Mouse (Mus musculus): ENCODE measurements around the gene Calr. TPM values are rescaled to one million over a fixed set of nuclear protein-coding genes. Genes with fewer than 3 reads are reported as not detected.

Gene Calr
- total and polyA plus RNA-seq, 2 experiments from 2014 or later = 405 to 505 TPM

- no peak for TF ChIP-seq CTCF (IDR thresholded peaks at IDR 0.05; ENCODE audit: low read depth)
- peaks cover 72% of the 10 kb centered on the region for H3K36me3 ChIP-seq (ENCODE audit: insufficient read depth)
- H3K9me3 ChIP-seq (ENCODE audit: low read length) = no peaks in the 10 kb centered on the region
- H3K27ac ChIP-seq (ENCODE audit: low read depth, low read length) = no peak overlapping the region
- DNase-seq (no peak), ATAC-seq (no peak)
- peaks cover 16% of the 10 kb centered on the region for H3K4me1 ChIP-seq (ENCODE audit: insufficient read depth)
- H3K4me2 ChIP-seq (ENCODE audit: low read depth) = no peak overlapping the region
- H3K4me3 ChIP-seq (ENCODE audit: low read depth, low read length) = no peak overlapping the region
- no peaks in the 10 kb centered on the region for H3K27me3 ChIP-seq (ENCODE audit: insufficient read depth, low read length)
- no peak overlapping the region for H3K9ac ChIP-seq
- WGBS = 80% methylated on average over 5 of the region's 5 CpGs
These were observed 8.2 kb downstream of the Calr start for GRCm38 (mm10) chr8:84838513-84838912.

GRCm38 (mm10) chr8:84837912-84838470, 8.7 kb downstream of the Calr start:
- H3K9ac ChIP-seq = no peak overlapping the region
- H3K27ac ChIP-seq (ENCODE audit: low read depth, low read length) = no peak overlapping the region
- H3K4me3 ChIP-seq (ENCODE audit: low read depth, low read length) = no peak overlapping the region
- no peak for ATAC-seq
- no peaks in the 10 kb centered on the region for H3K9me3 ChIP-seq (ENCODE audit: low read length)
- no peak for DNase-seq
- no peaks in the 10 kb centered on the region for H3K27me3 ChIP-seq (ENCODE audit: insufficient read depth, low read length)
- peaks cover 67% of the 10 kb centered on the region for H3K36me3 ChIP-seq (ENCODE audit: insufficient read depth)
- no peak for TF ChIP-seq CTCF (IDR thresholded peaks at IDR 0.05; ENCODE audit: low read depth)
- H3K4me1 ChIP-seq (ENCODE audit: insufficient read depth) = peaks cover 18% of the 10 kb centered on the region
- 86% methylated on average over 15 of the region's 15 CpGs for WGBS
- H3K4me2 ChIP-seq (ENCODE audit: low read depth) = no peak overlapping the region

GRCm38 (mm10) chr8:84837149-84837911, 9.4 kb downstream of the Calr start:
- Histone ChIP-seq H3K4me1 (ENCODE audit: insufficient read depth) (peaks cover 18% of the 10 kb centered on the region), H3K27me3 (ENCODE audit: insufficient read depth, low read length) (no peaks in the 10 kb centered on the region), H3K9ac (no peak overlapping the region), H3K4me2 (ENCODE audit: low read depth) (no peak overlapping the region), H3K27ac (ENCODE audit: low read depth, low read length) (no peak overlapping the region), H3K36me3 (ENCODE audit: insufficient read depth) (peaks cover 60% of the 10 kb centered on the region), H3K9me3 (ENCODE audit: low read length) (no peaks in the 10 kb centered on the region), H3K4me3 (ENCODE audit: low read depth, low read length) (no peak overlapping the region)
- no peak for TF ChIP-seq CTCF (IDR thresholded peaks at IDR 0.05; ENCODE audit: low read depth)
- ATAC-seq (no peak), DNase-seq (no peak)
- 79% methylated on average over 8 of the region's 8 CpGs for WGBS

- H3K9ac ChIP-seq = no peak overlapping the region
- peaks cover 18% of the 10 kb centered on the region for H3K4me1 ChIP-seq (ENCODE audit: insufficient read depth)
- ATAC-seq = peak; percentile 66
- DNase-seq = peak; percentile 91
- no peak overlapping the region for H3K4me3 ChIP-seq (ENCODE audit: low read depth, low read length)
- peak overlapping the region; percentile 83 for H3K27ac ChIP-seq (ENCODE audit: low read depth, low read length)
- TF ChIP-seq CTCF (IDR thresholded peaks at IDR 0.05; ENCODE audit: low read depth) = no peak
- no peak overlapping the region for H3K4me2 ChIP-seq (ENCODE audit: low read depth)
- H3K9me3 ChIP-seq (ENCODE audit: low read length) = no peaks in the 10 kb centered on the region
- no peaks in the 10 kb centered on the region for H3K27me3 ChIP-seq (ENCODE audit: insufficient read depth, low read length)
- peaks cover 48% of the 10 kb centered on the region for H3K36me3 ChIP-seq (ENCODE audit: insufficient read depth)
- WGBS = 47% methylated on average over 10 of the region's 10 CpGs
These were observed 11.6 kb downstream of the Calr start for GRCm38 (mm10) chr8:84834866-84835855.

GRCm38 (mm10) chr8:84834002-84834865, 12.5 kb downstream of the Calr start:
- no peak overlapping the region for H3K4me2 ChIP-seq (ENCODE audit: low read depth)
- no peaks in the 10 kb centered on the region for H3K9me3 ChIP-seq (ENCODE audit: low read length)
- ATAC-seq (peak; percentile 21; the same call in 1 of the 2 replicates), DNase-seq (peak; percentile 52)
- H3K4me1 ChIP-seq (ENCODE audit: insufficient read depth) = peaks cover 14% of the 10 kb centered on the region
- no peak overlapping the region for H3K9ac ChIP-seq
- 56% methylated on average over 19 of the region's 19 CpGs for WGBS
- no peaks in the 10 kb centered on the region for H3K27me3 ChIP-seq (ENCODE audit: insufficient read depth, low read length)
- no peak overlapping the region for H3K4me3 ChIP-seq (ENCODE audit: low read depth, low read length)
- H3K27ac ChIP-seq (ENCODE audit: low read depth, low read length) = peak overlapping the region; percentile 83
- peaks cover 48% of the 10 kb centered on the region for H3K36me3 ChIP-seq (ENCODE audit: insufficient read depth)
- no peak for TF ChIP-seq CTCF (IDR thresholded peaks at IDR 0.05; ENCODE audit: low read depth)
